11 mouse cellular contexts compared by ENCODE assay signal in the genomic region with DNA sequence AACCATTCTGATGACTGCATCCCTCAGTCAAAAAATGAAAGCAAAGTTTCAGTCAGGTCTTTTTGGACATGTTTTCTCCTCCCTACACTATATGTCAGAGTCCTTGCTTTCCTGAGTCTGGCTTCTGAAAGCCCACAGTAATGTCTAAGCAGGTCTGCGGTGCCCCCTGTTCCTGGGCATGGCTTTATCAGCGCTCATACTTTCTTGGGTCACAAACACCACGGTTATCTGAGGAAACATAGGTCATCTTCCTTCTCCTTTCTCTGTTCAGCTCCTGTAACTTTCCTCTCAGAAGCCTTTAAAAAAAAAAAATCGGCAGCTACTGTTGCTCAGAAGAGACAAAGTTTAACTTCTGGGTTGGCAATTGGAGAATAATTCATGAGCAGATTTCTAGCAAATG. TPM values are rescaled to one million over a fixed set of nuclear protein-coding genes. Genes with fewer than 3 reads are reported as not detected.
DNase-seq lines count a peak whose midpoint lies in the region; ATAC-seq and TF ChIP-seq lines count a peak whose summit lies in the region.
"Had no signal": no experiment of that assay in that cellular context is flagged by ENCODE, and none has a peak within 500 bp of the region (broad histone marks: within the 10 kb centered on the region; RNA-seq: fewer than 3 reads in every experiment).

No protein-coding gene starts in this region.

- DNase-seq in forebrain, embryonic 10.5 days (ENCODE audit: extremely low spot score, low spot score): no peak
- peak; percentile 38 for DNase-seq in kidney, adult 9 months
- no peak for DNase-seq in CH12.LX (ENCODE audit: extremely low read depth)
- no peak for DNase-seq in liver, embryonic 13.5 days
- DNase-seq in cerebellum, postnatal 14 days: no peak

- H3K79me2 ChIP-seq in CH12.LX (replicated peaks; ENCODE audit: control insufficient read depth, extremely low read depth, insufficient read depth, poor library complexity, severe bottlenecking): peaks cover 88% of the 10 kb centered on the region

- dilution Hi-C loops in CH12.LX (cut with MboI; ENCODE audit: extremely low pct_ligation_motif_present, extremely low pct_unique_long_range_greater_than_20kb, low sequenced_read_pairs): no loop called here

- in situ Hi-C loops in CH12.LX (cut with MboI; ENCODE audit: low pct_ligation_motif_present, low pct_unique_long_range_greater_than_20kb, low sequenced_read_pairs): loop anchor here (10.0 to 25.0 kb wide), 3 partner anchors 175 to 1337 kb away; a partner anchor contains a TSS

- no peak overlapping the region for H3K4me3 ChIP-seq in forebrain, embryonic 15.5 days
- no peak overlapping the region for H3K4me3 ChIP-seq in forebrain, embryonic 10.5 days
- H3K4me3 ChIP-seq in kidney, embryonic 14.5 days (ENCODE audit: low read length): no peak overlapping the region
- peak overlapping the region in 1 of 3 experiments; percentile 8 for H3K4me3 ChIP-seq in CH12.LX (replicated peaks in 1 of 3; ENCODE audit: low read depth in 2 of 3, low read length in 2 of 3, poor library complexity in 1 of 3)
- no peak overlapping the region for H3K4me3 ChIP-seq in liver, embryonic 13.5 days (replicated peaks)
- H3K4me3 ChIP-seq: midbrain, embryonic 12.5 days had no signal

- H3K9ac ChIP-seq in forebrain, embryonic 15.5 days (replicated peaks): no peak overlapping the region
- no peak overlapping the region for H3K9ac ChIP-seq in kidney, embryonic 14.5 days (ENCODE audit: low read depth, low read length)
- peak overlapping the region; percentile 62 for H3K9ac ChIP-seq in CH12.LX (ENCODE audit: insufficient read depth, low read depth)
- H3K9ac ChIP-seq in liver, embryonic 13.5 days: peak overlapping the region; percentile 45; the same call in 1 of the 2 replicates
- H3K9ac ChIP-seq: midbrain, embryonic 12.5 days had no signal

- H3K9me3 ChIP-seq in forebrain, embryonic 15.5 days: no peaks in the 10 kb centered on the region
- H3K9me3 ChIP-seq in forebrain, embryonic 10.5 days: no peaks in the 10 kb centered on the region
- no peaks in the 10 kb centered on the region for H3K9me3 ChIP-seq in kidney, embryonic 14.5 days (ENCODE audit: control insufficient read depth, low read length)
- H3K9me3 ChIP-seq in CH12.LX (replicated peaks; ENCODE audit: low read length): no peaks in the 10 kb centered on the region
- no peaks in the 10 kb centered on the region for H3K9me3 ChIP-seq in liver, embryonic 13.5 days (replicated peaks)
- H3K9me3 ChIP-seq: midbrain, embryonic 12.5 days had no signal

- H3K27ac ChIP-seq in forebrain, embryonic 15.5 days (replicated peaks): peak overlapping the region; percentile 55; the same call in 1 of the 2 replicates
- no peak overlapping the region for H3K27ac ChIP-seq in forebrain, embryonic 10.5 days
- no peak overlapping the region for H3K27ac ChIP-seq in kidney, embryonic 14.5 days (ENCODE audit: low read depth, low read length)
- H3K27ac ChIP-seq in CH12.LX (ENCODE audit: insufficient read depth, low read depth): peak overlapping the region; percentile 68; the same call in 1 of the 2 replicates
- H3K27ac ChIP-seq in liver, embryonic 13.5 days: peak overlapping the region; percentile 84
- H3K27ac ChIP-seq: midbrain, embryonic 12.5 days had no signal

- 75% methylated on average over 4 of the region's 4 CpGs for WGBS in forebrain, embryonic 15.5 days
- 84% methylated on average over 4 of the region's 4 CpGs for WGBS in forebrain, embryonic 10.5 days
- 76% methylated on average over 4 of the region's 4 CpGs for WGBS in kidney, embryonic 14.5 days
- 5% methylated on average over 4 of the region's 4 CpGs for WGBS in liver, embryonic 13.5 days (ENCODE audit: insufficient replicate concordance)

- no peak for TF ChIP-seq RAD21 in CH12.LX (IDR thresholded peaks at IDR 0.05; ENCODE audit: low read depth, low read length)

- 0 out of 2 replicates have a peak, but pooled peaks have one; percentile 20 for TF ChIP-seq POLR2A in CH12.LX (IDR thresholded peaks at IDR 0.05; ENCODE audit: low read depth, low read length)

- peaks cover under 1% of the 10 kb centered on the region; the same call in 1 of the 2 replicates for H3K36me3 ChIP-seq in forebrain, embryonic 15.5 days
- H3K36me3 ChIP-seq in forebrain, embryonic 10.5 days (replicated peaks): no peaks in the 10 kb centered on the region
- no peaks in the 10 kb centered on the region for H3K36me3 ChIP-seq in kidney, embryonic 14.5 days (ENCODE audit: control insufficient read depth, insufficient read depth, low read length)
- H3K36me3 ChIP-seq in CH12.LX (replicated peaks in 1 of 2; ENCODE audit: control insufficient read depth in 1 of 2, insufficient read depth in 1 of 2, low read length in 1 of 2): peaks cover 7 to 15% of the 10 kb centered on the region in 2 experiments
- H3K36me3 ChIP-seq in liver, embryonic 13.5 days: peaks cover 20% of the 10 kb centered on the region
- H3K36me3 ChIP-seq: midbrain, embryonic 12.5 days had no signal

- TF ChIP-seq EP300 in CH12.LX (IDR thresholded peaks at IDR 0.05; ENCODE audit: low read length): no peak

- no peaks in the 10 kb centered on the region for H3K27me3 ChIP-seq in forebrain, embryonic 15.5 days
- no peaks in the 10 kb centered on the region; the same call in 1 of the 2 replicates for H3K27me3 ChIP-seq in forebrain, embryonic 10.5 days (ENCODE audit: poor library complexity, severe bottlenecking)
- H3K27me3 ChIP-seq in kidney, embryonic 14.5 days (ENCODE audit: control insufficient read depth, insufficient read depth, low read length): no peaks in the 10 kb centered on the region
- H3K27me3 ChIP-seq in CH12.LX (replicated peaks): no peaks in the 10 kb centered on the region
- H3K27me3 ChIP-seq in liver, embryonic 13.5 days: no peaks in the 10 kb centered on the region
- H3K27me3 ChIP-seq: midbrain, embryonic 12.5 days; Patski had no signal

- no peak for TF ChIP-seq CTCF in CH12.LX (conservative IDR thresholded peaks at IDR 0.05 in 1 of 2, IDR thresholded peaks at IDR 0.05 in 1 of 2; ENCODE audit: low read depth in 2 of 2, low read length in 2 of 2)

- peaks cover 92% of the 10 kb centered on the region for H3K4me1 ChIP-seq in forebrain, embryonic 15.5 days
- H3K4me1 ChIP-seq in forebrain, embryonic 10.5 days: peaks cover 100% of the 10 kb centered on the region
- H3K4me1 ChIP-seq in kidney, embryonic 14.5 days (ENCODE audit: control insufficient read depth, insufficient read depth, low read length): peaks cover 21% of the 10 kb centered on the region; the same call in 1 of the 2 replicates
- peaks cover 6 to 70% of the 10 kb centered on the region in 2 experiments; a peak in 3 of 4 replicates for H3K4me1 ChIP-seq in CH12.LX (ENCODE audit: control insufficient read depth in 1 of 2, insufficient read depth in 2 of 2)
- peaks cover 82% of the 10 kb centered on the region for H3K4me1 ChIP-seq in liver, embryonic 13.5 days (replicated peaks)

- peak overlapping the region; percentile 2; the same call in 1 of the 2 replicates for H3K4me2 ChIP-seq in forebrain, embryonic 15.5 days (replicated peaks)
- H3K4me2 ChIP-seq in kidney, embryonic 14.5 days (replicated peaks; ENCODE audit: low read depth, low read length): no peak overlapping the region
- H3K4me2 ChIP-seq in CH12.LX (ENCODE audit: insufficient read depth, low read depth, poor library complexity, severe bottlenecking): peak overlapping the region; percentile 80
- H3K4me2 ChIP-seq in liver, embryonic 13.5 days: peak overlapping the region; percentile 55
- H3K4me2 ChIP-seq: midbrain, embryonic 12.5 days had no signal

- ATAC-seq in forebrain, embryonic 15.5 days (replicated peaks): no peak
- ATAC-seq in kidney, embryonic 14.5 days (ENCODE audit: low FRiP score, low TSS enrichment): no peak
- peak; percentile 53 for ATAC-seq in liver, embryonic 13.5 days (ENCODE audit: low read depth)
- ATAC-seq in frontal cortex, adult (ENCODE audit: low TSS enrichment): no peak
- ATAC-seq: intestine, postnatal 0 days had no signal

TF ChIP-seq in CH12.LX, 34 proteins besides CTCF, POLR2A, EP300 and RAD21:
- TF ChIP-seq ZNF384 (IDR thresholded peaks at IDR 0.05; ENCODE audit: low read depth, low read length): peak; percentile 85
- TF ChIP-seq USF2 (conservative IDR thresholded peaks at IDR 0.05; ENCODE audit: low read depth, low read length): no peak

RNA-seq across cellular contexts. Expression of a gene that starts 17.2 kb away (rescaled TPM):
- polyA plus RNA-seq in forebrain, embryonic 15.5 days (2015; fragmentation: Nextera tagmentation; extraction: Ambion mirVana): 106 and 119 TPM in 2 replicates
- 30.2 and 30.4 TPM in 2 replicates for polyA plus RNA-seq in forebrain, embryonic 10.5 days (2016; fragmentation: Nextera tagmentation; extraction: Ambion mirVana)
- polyA plus RNA-seq in kidney, embryonic 14.5 days (2014; fragmentation: Nextera tagmentation; extraction: Ambion mirVana): 41.2 and 52.2 TPM in 2 replicates
- total RNA-seq in CH12.LX (2012; rRNA removed): 20.6 and 25.8 TPM in 2 replicates
- 12.9 and 13.2 TPM in 2 replicates for total RNA-seq in CH12.LX (2014; rRNA removed)
- polyA plus RNA-seq in CH12.LX (2012; ENCODE audit: insufficient read length, low read depth): 20.8 and 21.1 TPM in 2 replicates
- polyA plus RNA-seq in liver, embryonic 13.5 days (2015; fragmentation: Nextera tagmentation; extraction: Ambion mirVana): 10.1 and 14.1 TPM in 2 replicates

Comparison
In these comparisons a context has a peak if more than half of its experiments do, and no peak if none do; other contexts are left out.
1. H3K27ac ChIP-seq: peak in forebrain, embryonic 15.5 days (single experiment), CH12.LX (single experiment) and liver, embryonic 13.5 days (single experiment); none in forebrain, embryonic 10.5 days (single experiment) and kidney, embryonic 14.5 days (single experiment).
2. H3K9ac ChIP-seq: peak in CH12.LX (single experiment) and liver, embryonic 13.5 days (single experiment); none in forebrain, embryonic 15.5 days (single experiment) and kidney, embryonic 14.5 days (single experiment).